Mouse (Mus musculus) hindbrain, embryonic 15.5 days (tissue): ENCODE data around the gene Hecw2. TPM values are rescaled to one million over a fixed set of nuclear protein-coding genes. Genes with fewer than 3 reads are reported as not detected.

Source experiments
- ATAC-seq: fragments of 200-750 bp; cut with Nextera tagmentation; 2 replicates; pipeline ENCODE4 v1.8.0; 2017; ENCODE audit warnings: low read depth, moderate number of reproducible peaks, moderate TSS enrichment; ENCODE audit not compliant: low FRiP score
- H3K27ac ChIP-seq: fragments of 300-500 bp; sonication (generic); replicated peaks from 2 replicates; pipeline ENCODE4 v1.5.1; 2015; ENCODE audit warnings: mild to moderate bottlenecking, inconsistent platforms
- H3K27me3 ChIP-seq: fragments of 300-500 bp; sonication (generic); 2 replicates; pipeline ENCODE4 v1.6.1; 2015; ENCODE audit warnings: control low read depth, inconsistent platforms
- H3K36me3 ChIP-seq: fragments of 300-500 bp; sonication (generic); 2 replicates; pipeline ENCODE4 v1.6.1; 2015; ENCODE audit warnings: control low read depth, inconsistent platforms
- H3K4me1 ChIP-seq: fragments of 300-500 bp; sonication (generic); replicated peaks from 2 replicates; pipeline ENCODE4 v1.6.1; 2015; ENCODE audit warnings: control low read depth, inconsistent platforms
- H3K4me2 ChIP-seq: fragments of 300-500 bp; sonication (generic); 2 replicates; pipeline ENCODE4 v1.6.1; 2015; ENCODE audit warnings: moderate library complexity, mild to moderate bottlenecking, inconsistent platforms
- H3K4me3 ChIP-seq: fragments of 300-500 bp; sonication (generic); 2 replicates; pipeline ENCODE4 v1.5.1; 2015; ENCODE audit warnings: mild to moderate bottlenecking, inconsistent platforms
- H3K9ac ChIP-seq: fragments of 300-500 bp; sonication (generic); 2 replicates; pipeline ENCODE4 v1.6.1; 2015; ENCODE audit warnings: inconsistent platforms
- H3K9me3 ChIP-seq: fragments of 300-500 bp; sonication (generic); 2 replicates; pipeline ENCODE4 v1.6.1; 2016; ENCODE audit warnings: control low read depth, inconsistent platforms
- WGBS: fragments of 180-500 bp; shearing (Covaris S2); methylation state at CpG from one replicate; pipeline ENCODE4 v1.1.7; 2015; 5-methylcytosine and 5-hydroxymethylcytosine counted together
- polyA plus RNA-seq: library from polyadenylated mRNA; unstranded; fragments of >200 nt; fragmentation: Nextera tagmentation; extraction: Ambion mirVana; gene quantifications from 2 replicates; pipeline ENCODE4 v1.2.1, GENCODE M21; 2015

Gene Hecw2
- polyA plus RNA-seq, 1 experiment from 2014 or later = 8.5 TPM

GRCm38 (mm10) chr1:53860611-53861010, 334.4 kb downstream of the Hecw2 start:
- H3K4me3 ChIP-seq = no peak overlapping the region
- no peaks in the 10 kb centered on the region for H3K9me3 ChIP-seq
- no peak for ATAC-seq
- 94% methylated on average over 3 of the region's 3 CpGs for WGBS
- no peak overlapping the region for H3K4me2 ChIP-seq
- H3K9ac ChIP-seq = no peak overlapping the region
- no peaks in the 10 kb centered on the region for H3K27me3 ChIP-seq
- H3K27ac ChIP-seq = no peak overlapping the region
- H3K36me3 ChIP-seq = no peaks in the 10 kb centered on the region
- H3K4me1 ChIP-seq = no peaks in the 10 kb centered on the region

GRCm38 (mm10) chr1:53859175-53859574, 335.8 kb downstream of the Hecw2 start:
- no peak overlapping the region for H3K4me3 ChIP-seq
- H3K4me1 ChIP-seq = no peaks in the 10 kb centered on the region
- ATAC-seq = no peak
- H3K27ac ChIP-seq = no peak overlapping the region
- no peaks in the 10 kb centered on the region for H3K36me3 ChIP-seq
- H3K9ac ChIP-seq = no peak overlapping the region
- no peaks in the 10 kb centered on the region for H3K9me3 ChIP-seq
- no peak overlapping the region for H3K4me2 ChIP-seq
- no peaks in the 10 kb centered on the region for H3K27me3 ChIP-seq

- no peak for ATAC-seq
- 82% methylated on average over 7 of the region's 7 CpGs for WGBS
- H3K4me3 ChIP-seq = no peak overlapping the region
- no peaks in the 10 kb centered on the region for H3K4me1 ChIP-seq
- H3K27me3 ChIP-seq = no peaks in the 10 kb centered on the region
- no peak overlapping the region for H3K4me2 ChIP-seq
- H3K36me3 ChIP-seq = no peaks in the 10 kb centered on the region
- H3K27ac ChIP-seq = no peak overlapping the region
- no peak overlapping the region for H3K9ac ChIP-seq
- no peaks in the 10 kb centered on the region for H3K9me3 ChIP-seq
Observed at GRCm38 (mm10) chr1:53856501-53857103, 338.4 kb downstream of the Hecw2 start.

GRCm38 (mm10) chr1:53855732-53856131, 339.2 kb downstream of the Hecw2 start:
- Histone ChIP-seq H3K36me3 (0 out of 2 replicates have a peak, but pooled peaks cover 3% of the 10 kb centered on the region), H3K4me1 (no peaks in the 10 kb centered on the region), H3K27ac (no peak overlapping the region), H3K9ac (no peak overlapping the region), H3K27me3 (no peaks in the 10 kb centered on the region), H3K4me2 (no peak overlapping the region), H3K9me3 (no peaks in the 10 kb centered on the region), H3K4me3 (no peak overlapping the region)
- 88% methylated on average over 7 of the region's 7 CpGs for WGBS
- ATAC-seq = no peak

- Histone ChIP-seq H3K9ac (no peak overlapping the region), H3K4me3 (no peak overlapping the region), H3K4me1 (no peaks in the 10 kb centered on the region), H3K36me3 (peaks cover 10% of the 10 kb centered on the region), H3K27ac (no peak overlapping the region), H3K4me2 (no peak overlapping the region), H3K9me3 (no peaks in the 10 kb centered on the region), H3K27me3 (no peaks in the 10 kb centered on the region)
- ATAC-seq = no peak
- 79% methylated on average over 3 of the region's 3 CpGs for WGBS
Observed at GRCm38 (mm10) chr1:53852086-53852610, 342.8 kb downstream of the Hecw2 start.

- Histone ChIP-seq H3K4me1 (no peaks in the 10 kb centered on the region), H3K36me3 (peaks cover 10% of the 10 kb centered on the region), H3K9me3 (no peaks in the 10 kb centered on the region), H3K27me3 (no peaks in the 10 kb centered on the region), H3K4me3 (no peak overlapping the region), H3K4me2 (no peak overlapping the region), H3K9ac (no peak overlapping the region), H3K27ac (no peak overlapping the region)
- ATAC-seq = no peak
- 87% methylated on average over 8 of the region's 8 CpGs for WGBS
Observed at GRCm38 (mm10) chr1:53851334-53851733, 343.6 kb downstream of the Hecw2 start.

- Histone ChIP-seq H3K27me3 (no peaks in the 10 kb centered on the region), H3K27ac (no peak overlapping the region), H3K9ac (no peak overlapping the region), H3K4me1 (no peaks in the 10 kb centered on the region), H3K9me3 (no peaks in the 10 kb centered on the region), H3K36me3 (peaks cover 10% of the 10 kb centered on the region), H3K4me3 (no peak overlapping the region), H3K4me2 (no peak overlapping the region)
- 89% methylated on average over 6 of the region's 6 CpGs for WGBS
- no peak for ATAC-seq
Observed at GRCm38 (mm10) chr1:53850891-53851290, 344.1 kb downstream of the Hecw2 start.

GRCm38 (mm10) chr1:53846665-53847237, 348.2 kb downstream of the Hecw2 start:
- H3K4me1 ChIP-seq = no peaks in the 10 kb centered on the region
- WGBS = 55% methylated on average over 2 of the region's 2 CpGs
- peaks cover 10% of the 10 kb centered on the region for H3K36me3 ChIP-seq
- no peaks in the 10 kb centered on the region for H3K27me3 ChIP-seq
- no peak overlapping the region for H3K9ac ChIP-seq
- H3K27ac ChIP-seq = no peak overlapping the region
- ATAC-seq = no peak
- H3K9me3 ChIP-seq = no peaks in the 10 kb centered on the region
- H3K4me3 ChIP-seq = no peak overlapping the region
- no peak overlapping the region for H3K4me2 ChIP-seq

- Histone ChIP-seq H3K9me3 (no peaks in the 10 kb centered on the region), H3K4me3 (no peak overlapping the region), H3K27ac (no peak overlapping the region), H3K4me2 (no peak overlapping the region), H3K9ac (no peak overlapping the region), H3K36me3 (peaks cover 8% of the 10 kb centered on the region), H3K4me1 (no peaks in the 10 kb centered on the region), H3K27me3 (no peaks in the 10 kb centered on the region)
- ATAC-seq = no peak
- 83% methylated on average over 8 of the region's 8 CpGs for WGBS
Observed at GRCm38 (mm10) chr1:53845854-53846253, 349.1 kb downstream of the Hecw2 start.

- Histone ChIP-seq H3K9ac (no peak overlapping the region), H3K27me3 (no peaks in the 10 kb centered on the region), H3K27ac (no peak overlapping the region), H3K36me3 (peaks cover 2% of the 10 kb centered on the region; the same call in 1 of the 2 replicates), H3K4me2 (no peak overlapping the region), H3K4me1 (no peaks in the 10 kb centered on the region), H3K9me3 (no peaks in the 10 kb centered on the region), H3K4me3 (no peak overlapping the region)
- WGBS = 70% methylated on average over 5 of the region's 5 CpGs
- ATAC-seq = no peak
Observed at GRCm38 (mm10) chr1:53844914-53845612, 349.9 kb downstream of the Hecw2 start.

- Histone ChIP-seq H3K4me1 (no peaks in the 10 kb centered on the region), H3K9ac (no peak overlapping the region), H3K4me3 (no peak overlapping the region), H3K27me3 (no peaks in the 10 kb centered on the region), H3K36me3 (no peaks in the 10 kb centered on the region), H3K4me2 (no peak overlapping the region), H3K27ac (no peak overlapping the region), H3K9me3 (no peaks in the 10 kb centered on the region)
- no peak for ATAC-seq
- 82% methylated on average over 8 of the region's 8 CpGs for WGBS
Observed at GRCm38 (mm10) chr1:53844122-53844913, 350.6 kb downstream of the Hecw2 start.

GRCm38 (mm10) chr1:53843051-53843450, 351.9 kb downstream of the Hecw2 start:
- WGBS = 82% methylated on average over 3 of the region's 3 CpGs
- no peak overlapping the region for H3K9ac ChIP-seq
- H3K9me3 ChIP-seq = no peaks in the 10 kb centered on the region
- no peak overlapping the region for H3K27ac ChIP-seq
- no peak overlapping the region for H3K4me3 ChIP-seq
- no peak overlapping the region for H3K4me2 ChIP-seq
- H3K36me3 ChIP-seq = 0 out of 2 replicates have a peak, but pooled peaks cover 4% of the 10 kb centered on the region
- no peak for ATAC-seq
- no peaks in the 10 kb centered on the region for H3K27me3 ChIP-seq
- H3K4me1 ChIP-seq = no peaks in the 10 kb centered on the region
